Comparison of ENCODE assay signal across 32 mouse cellular contexts in genomic region chr10:128653866-128654265, GRCm38 (mm10). TPM values are rescaled to one million over a fixed set of nuclear protein-coding genes. Genes with fewer than 3 reads are reported as not detected.
A peak's percentile ranks its signal among the peaks of the same experiment; 100 is the strongest.
DNase-seq lines count a peak whose midpoint lies in the region; ATAC-seq lines count a peak whose summit lies in the region.
"Had no signal": no experiment of that assay in that cellular context is flagged by ENCODE, and none has a peak within 500 bp of the region (broad histone marks: within the 10 kb centered on the region; RNA-seq: fewer than 3 reads in every experiment).

No protein-coding gene starts in this region.

- no peak overlapping the region for H3K9ac ChIP-seq in kidney, embryonic 15.5 days
- H3K9ac ChIP-seq in midbrain, embryonic 11.5 days (ENCODE audit: low read length) = no peak overlapping the region
- no peak overlapping the region for H3K9ac ChIP-seq in midbrain, embryonic 15.5 days
- H3K9ac ChIP-seq: hindbrain, embryonic 12.5 days; intestine, embryonic 15.5 days; limb, embryonic 12.5 days; liver, embryonic 12.5 days; neural tube, embryonic 13.5 days; stomach, embryonic 15.5 days had no signal

- ATAC-seq in kidney, embryonic 15.5 days (replicated peaks; ENCODE audit: low FRiP score) = no peak
- no peak for ATAC-seq in midbrain, embryonic 11.5 days (ENCODE audit: low FRiP score)
- ATAC-seq in midbrain, embryonic 15.5 days (replicated peaks) = no peak
- ATAC-seq: forebrain, embryonic 16.5 days; hindbrain, postnatal 0 days; intestine, embryonic 15.5 days; liver, embryonic 12.5 days; Patski had no signal

- no peak overlapping the region for H3K27ac ChIP-seq in kidney, embryonic 15.5 days
- H3K27ac ChIP-seq in midbrain, embryonic 11.5 days (ENCODE audit: low read depth, low read length) = no peak overlapping the region
- H3K27ac ChIP-seq in midbrain, embryonic 15.5 days = no peak overlapping the region
- H3K27ac ChIP-seq: gastrocnemius, adult 2 months; hindbrain, embryonic 12.5 days; hindbrain, postnatal 0 days; intestine, embryonic 15.5 days; limb, embryonic 12.5 days; liver, embryonic 12.5 days; midbrain, embryonic 10.5 days; neural tube, embryonic 13.5 days; stomach, embryonic 15.5 days had no signal

- H3K4me1 ChIP-seq in kidney, embryonic 15.5 days = no peaks in the 10 kb centered on the region
- no peaks in the 10 kb centered on the region for H3K4me1 ChIP-seq in midbrain, embryonic 11.5 days (ENCODE audit: control insufficient read depth, insufficient read depth, low read length)
- no peaks in the 10 kb centered on the region for H3K4me1 ChIP-seq in midbrain, embryonic 15.5 days
- H3K4me1 ChIP-seq: hindbrain, embryonic 12.5 days; intestine, embryonic 15.5 days; limb, embryonic 12.5 days; midbrain, embryonic 10.5 days; neural tube, embryonic 13.5 days; stomach, embryonic 15.5 days had no signal

- DNase-seq in kidney, adult 18-20 months = peak; percentile 31
- peak; percentile 73 for DNase-seq in midbrain, embryonic 11.5 days (ENCODE audit: low spot score, missing footprints)
- DNase-seq in kidney, postnatal 25 days = peak; percentile 55 to 75
- no peak for DNase-seq in cerebellum, adult 9-11 months
- no peak for DNase-seq in thymus, postnatal 0 days (ENCODE audit: low spot score)
- DNase-seq: adrenal gland, postnatal 14 days; cerebellum, adult 11 months; cerebellum, adult 9-10 months; embryo, embryonic 11 days; gastrocnemius, adult 2 months; gastrocnemius, postnatal 36 days; heart, adult 18-20 months; heart, postnatal 36 days; layer of hippocampus, adult 9-11 months; lung, adult 2 months; lung, postnatal 14 days; thymus, postnatal 14 days had no signal

- H3K36me3 ChIP-seq in kidney, embryonic 15.5 days = no peaks in the 10 kb centered on the region
- no peaks in the 10 kb centered on the region for H3K36me3 ChIP-seq in midbrain, embryonic 11.5 days (ENCODE audit: control insufficient read depth, insufficient read depth, low read length)
- H3K36me3 ChIP-seq in midbrain, embryonic 15.5 days (replicated peaks) = no peaks in the 10 kb centered on the region
- H3K36me3 ChIP-seq: hindbrain, embryonic 12.5 days; intestine, embryonic 15.5 days; limb, embryonic 12.5 days; liver, embryonic 12.5 days; midbrain, embryonic 10.5 days; neural tube, embryonic 13.5 days; stomach, embryonic 15.5 days had no signal

- no peaks in the 10 kb centered on the region for H3K9me3 ChIP-seq in kidney, embryonic 15.5 days (replicated peaks)
- H3K9me3 ChIP-seq in midbrain, embryonic 11.5 days (ENCODE audit: control insufficient read depth, low read length) = no peaks in the 10 kb centered on the region
- no peaks in the 10 kb centered on the region for H3K9me3 ChIP-seq in midbrain, embryonic 15.5 days
- H3K9me3 ChIP-seq: hindbrain, embryonic 12.5 days; intestine, embryonic 15.5 days; limb, embryonic 12.5 days; liver, embryonic 12.5 days; midbrain, embryonic 10.5 days; neural tube, embryonic 13.5 days; stomach, embryonic 15.5 days had no signal

- H3K4me3 ChIP-seq in kidney, embryonic 15.5 days (replicated peaks) = no peak overlapping the region
- no peak overlapping the region for H3K4me3 ChIP-seq in midbrain, embryonic 11.5 days (ENCODE audit: low read depth, low read length)
- no peak overlapping the region for H3K4me3 ChIP-seq in midbrain, embryonic 15.5 days
- H3K4me3 ChIP-seq: erythroblast, embryonic 14.5 days; gastrocnemius, adult 2 months; hindbrain, embryonic 12.5 days; intestine, embryonic 15.5 days; limb, embryonic 12.5 days; liver, embryonic 12.5 days; midbrain, embryonic 10.5 days; myocyte; neural tube, embryonic 13.5 days; stomach, embryonic 15.5 days had no signal

- H3K27me3 ChIP-seq in kidney, embryonic 15.5 days = no peaks in the 10 kb centered on the region
- H3K27me3 ChIP-seq in midbrain, embryonic 11.5 days (ENCODE audit: control insufficient read depth, insufficient read depth, low read length) = no peaks in the 10 kb centered on the region
- no peaks in the 10 kb centered on the region for H3K27me3 ChIP-seq in midbrain, embryonic 15.5 days (replicated peaks)
- H3K27me3 ChIP-seq: hindbrain, embryonic 12.5 days; intestine, embryonic 15.5 days; limb, embryonic 12.5 days; neural tube, embryonic 13.5 days; Patski; stomach, embryonic 15.5 days had no signal

- 70% methylated on average over 4 of the region's 4 CpGs for WGBS in kidney, embryonic 15.5 days
- WGBS in midbrain, embryonic 11.5 days = 73% methylated on average over 4 of the region's 4 CpGs
- WGBS in midbrain, embryonic 15.5 days = 81% methylated on average over 4 of the region's 4 CpGs

- no peak overlapping the region for H3K4me2 ChIP-seq in kidney, embryonic 15.5 days
- no peak overlapping the region for H3K4me2 ChIP-seq in midbrain, embryonic 11.5 days
- no peak overlapping the region for H3K4me2 ChIP-seq in midbrain, embryonic 15.5 days
- H3K4me2 ChIP-seq: heart, embryonic 11.5 days; hindbrain, embryonic 12.5 days; intestine, embryonic 15.5 days; limb, embryonic 12.5 days; liver, embryonic 12.5 days; neural tube, embryonic 13.5 days; stomach, embryonic 15.5 days had no signal

RNA-seq across cellular contexts. Expression of gene Ikzf4, which starts 8.1 kb away (rescaled TPM):
- 1.9 and 2.2 TPM in 2 replicates for polyA plus RNA-seq in kidney, embryonic 15.5 days (2015; fragmentation: Nextera tagmentation; extraction: Ambion mirVana)
- 3.8 and 4.2 TPM in 2 replicates for polyA plus RNA-seq in midbrain, embryonic 11.5 days (2014; fragmentation: Nextera tagmentation; extraction: Ambion mirVana)
- 23.0 and 23.1 TPM in 2 replicates for polyA plus RNA-seq in midbrain, embryonic 15.5 days (2015; fragmentation: Nextera tagmentation; extraction: Ambion mirVana)
- 0.98 and 1.1 TPM in 2 replicates for polyA plus RNA-seq in thymus, postnatal 0 days (2015; fragmentation: Nextera tagmentation; extraction: Ambion mirVana)

RNA-seq across cellular contexts. Expression of gene Suox, which starts 20.0 kb away (rescaled TPM):
- polyA plus RNA-seq in kidney, embryonic 15.5 days (2015; fragmentation: Nextera tagmentation; extraction: Ambion mirVana) = 11.7 and 13.2 TPM in 2 replicates
- polyA plus RNA-seq in midbrain, embryonic 11.5 days (2014; fragmentation: Nextera tagmentation; extraction: Ambion mirVana) = 12.5 and 12.7 TPM in 2 replicates
- polyA plus RNA-seq in midbrain, embryonic 15.5 days (2015; fragmentation: Nextera tagmentation; extraction: Ambion mirVana) = 14.3 and 16.7 TPM in 2 replicates
- 13.4 and 16.9 TPM in 2 replicates for polyA plus RNA-seq in thymus, postnatal 0 days (2015; fragmentation: Nextera tagmentation; extraction: Ambion mirVana)

RNA-seq across cellular contexts. Expression of gene Rps26, which starts 27.3 kb away (rescaled TPM):
- 752 and 867 TPM in 2 replicates for polyA plus RNA-seq in kidney, embryonic 15.5 days (2015; fragmentation: Nextera tagmentation; extraction: Ambion mirVana)
- polyA plus RNA-seq in midbrain, embryonic 11.5 days (2014; fragmentation: Nextera tagmentation; extraction: Ambion mirVana) = 588 and 638 TPM in 2 replicates
- polyA plus RNA-seq in midbrain, embryonic 15.5 days (2015; fragmentation: Nextera tagmentation; extraction: Ambion mirVana) = 322 and 332 TPM in 2 replicates
- polyA plus RNA-seq in thymus, postnatal 0 days (2015; fragmentation: Nextera tagmentation; extraction: Ambion mirVana) = 1,143 and 1,215 TPM in 2 replicates

RNA-seq across cellular contexts. Expression of gene Rab5b, which starts 42.2 kb away (rescaled TPM):
- 71.4 and 72.3 TPM in 2 replicates for polyA plus RNA-seq in kidney, embryonic 15.5 days (2015; fragmentation: Nextera tagmentation; extraction: Ambion mirVana)
- 80.1 and 82.6 TPM in 2 replicates for polyA plus RNA-seq in midbrain, embryonic 11.5 days (2014; fragmentation: Nextera tagmentation; extraction: Ambion mirVana)
- 122 and 123 TPM in 2 replicates for polyA plus RNA-seq in midbrain, embryonic 15.5 days (2015; fragmentation: Nextera tagmentation; extraction: Ambion mirVana)
- 45.3 and 46.5 TPM in 2 replicates for polyA plus RNA-seq in thymus, postnatal 0 days (2015; fragmentation: Nextera tagmentation; extraction: Ambion mirVana)

RNA-seq across cellular contexts. Expression of gene Pmel, which starts 50.1 kb away (rescaled TPM):
- 1.2 TPM in 2 replicates for polyA plus RNA-seq in kidney, embryonic 15.5 days (2015; fragmentation: Nextera tagmentation; extraction: Ambion mirVana)
- polyA plus RNA-seq in midbrain, embryonic 11.5 days (2014; fragmentation: Nextera tagmentation; extraction: Ambion mirVana) = 2.2 and 3.1 TPM in 2 replicates
- polyA plus RNA-seq in midbrain, embryonic 15.5 days (2015; fragmentation: Nextera tagmentation; extraction: Ambion mirVana) = 0.54 and 0.88 TPM in 2 replicates
- polyA plus RNA-seq in thymus, postnatal 0 days (2015; fragmentation: Nextera tagmentation; extraction: Ambion mirVana) = 1.1 and 1.3 TPM in 2 replicates
- polyA plus RNA-seq: erythroblast, embryonic 14.5 days had no signal

Comparison
In these comparisons a context has a peak if more than half of its experiments do, and no peak if none do; other contexts are left out.
1. DNase-seq: peak in kidney, adult 18-20 months (single experiment), midbrain, embryonic 11.5 days (single experiment) and kidney, postnatal 25 days (2 of 2); none in cerebellum, adult 9-11 months (single experiment) and thymus, postnatal 0 days (single experiment).